Mouse (Mus musculus): ENCODE results near the gene Slc5a2. TPM values are rescaled to one million over a fixed set of nuclear protein-coding genes. Genes with fewer than 3 reads are reported as not detected.

Gene Slc5a2
- polyA plus RNA-seq, 1 experiment from 2014 or later = 0.13 TPM

GRCm38 (mm10) chr7:128237927-128238778 lies 27.3 kb upstream of the Slc5a2 start, which contains the start of gene 9130023H24Rik:
Gene 9130023H24Rik (minus strand): TSS chr7:128238031.
- Histone ChIP-seq H3K27ac (ENCODE audit: low read depth, low read length) (peak within 1 kb of the TSS; percentile 86), H3K36me3 (ENCODE audit: control insufficient read depth, insufficient read depth, low read length) (peaks cover 6% of the 10 kb centered on the region), H3K4me2 (ENCODE audit: low read depth) (peak within 1 kb of the TSS; percentile 92), H3K4me1 (ENCODE audit: control insufficient read depth, insufficient read depth, low read length) (peaks cover 4% of the 10 kb centered on the region; the same call in 1 of the 2 replicates), H3K4me3 (ENCODE audit: low read depth, low read length) (peak within 1 kb of the TSS; percentile 53), H3K9ac (ENCODE audit: low read length) (peak within 1 kb of the TSS; percentile 76), H3K27me3 (ENCODE audit: control insufficient read depth, insufficient read depth, low read length) (no peaks in the 10 kb centered on the region), H3K9me3 (ENCODE audit: control insufficient read depth, low read length) (no peaks in the 10 kb centered on the region)
- peak; percentile 90 for ATAC-seq (ENCODE audit: insufficient read depth, low FRiP score, low TSS enrichment)
- peak; percentile 100 for DNase-seq (ENCODE audit: low spot score)
- WGBS = under 1% methylated on average over 72 of the region's 72 CpGs

DNA sequence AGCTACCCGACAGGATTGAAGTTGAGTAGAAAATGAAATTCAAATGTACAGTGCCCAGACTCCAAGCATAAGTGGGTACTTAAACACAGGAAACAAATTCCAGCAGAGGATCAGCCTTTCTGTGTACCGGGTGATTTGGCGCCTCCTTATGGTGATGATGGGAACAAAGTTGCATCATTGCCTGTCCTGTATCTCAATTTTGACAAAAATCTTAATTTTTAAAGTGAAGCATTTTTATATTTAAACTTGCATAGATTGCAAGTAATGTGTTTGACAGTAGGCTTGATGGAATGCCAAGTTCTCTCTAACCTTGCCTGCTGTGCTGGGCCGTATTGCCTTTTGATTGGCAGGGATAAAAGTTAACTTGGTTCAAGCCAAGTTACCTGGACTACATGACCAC lies 26.5 kb upstream of the Slc5a2 start:
- no peaks in the 10 kb centered on the region for H3K9me3 ChIP-seq (ENCODE audit: control insufficient read depth, low read length)
- H3K27ac ChIP-seq (ENCODE audit: low read depth, low read length) = no peak overlapping the region
- H3K4me2 ChIP-seq (ENCODE audit: low read depth) = peak overlapping the region; percentile 52
- no peak overlapping the region for H3K9ac ChIP-seq (ENCODE audit: low read length)
- peaks cover 6% of the 10 kb centered on the region for H3K36me3 ChIP-seq (ENCODE audit: control insufficient read depth, insufficient read depth, low read length)
- 0 out of 2 replicates have a peak, but pooled peaks have one; percentile 7 for ATAC-seq (ENCODE audit: insufficient read depth, low FRiP score, low TSS enrichment)
- no peaks in the 10 kb centered on the region for H3K27me3 ChIP-seq (ENCODE audit: control insufficient read depth, insufficient read depth, low read length)
- H3K4me3 ChIP-seq (ENCODE audit: low read depth, low read length) = peak overlapping the region; percentile 53; the same call in 1 of the 2 replicates
- H3K4me1 ChIP-seq (ENCODE audit: control insufficient read depth, insufficient read depth, low read length) = peaks cover 4% of the 10 kb centered on the region; the same call in 1 of the 2 replicates
- WGBS = 30% methylated on average over 4 of the region's 4 CpGs
- no peak for DNase-seq (ENCODE audit: low spot score)

DNA sequence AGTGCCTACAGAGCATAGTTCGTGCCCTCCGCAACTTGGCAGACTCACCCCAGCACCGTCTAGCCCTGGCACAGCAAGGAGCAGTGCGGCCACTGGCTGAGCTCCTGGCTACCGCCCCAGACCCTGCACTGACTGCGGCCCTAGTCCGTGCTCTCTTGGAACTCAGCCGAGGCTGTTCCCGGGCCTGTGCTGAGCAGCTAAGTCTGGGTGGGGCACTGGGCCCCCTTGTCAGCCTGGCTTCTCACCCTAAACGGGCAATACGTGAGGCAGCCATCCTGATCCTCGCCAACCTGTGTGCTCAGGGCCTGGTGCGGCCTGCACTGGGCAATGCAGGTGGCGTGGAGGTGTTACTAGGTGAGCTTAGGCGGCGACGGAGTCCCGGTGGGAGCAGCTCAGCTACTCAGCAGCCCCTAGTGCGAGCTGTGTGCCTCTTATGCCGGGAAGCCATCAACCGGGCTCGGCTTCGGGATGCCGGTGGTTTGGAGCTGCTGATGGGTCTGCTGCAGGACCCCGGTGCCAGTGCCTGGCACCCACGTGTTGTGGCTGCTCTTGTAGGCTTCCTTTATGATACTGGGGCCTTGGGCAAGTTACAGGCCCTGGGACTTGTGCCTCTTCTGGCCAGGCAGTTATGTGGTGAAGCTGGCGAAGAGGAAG lies 25.2 kb upstream of the Slc5a2 start:
- Histone ChIP-seq H3K4me2 (ENCODE audit: low read depth) (no peak overlapping the region), H3K4me3 (ENCODE audit: low read depth, low read length) (no peak overlapping the region), H3K4me1 (ENCODE audit: control insufficient read depth, insufficient read depth, low read length) (peaks cover 4% of the 10 kb centered on the region; the same call in 1 of the 2 replicates), H3K27ac (ENCODE audit: low read depth, low read length) (no peak overlapping the region), H3K27me3 (ENCODE audit: control insufficient read depth, insufficient read depth, low read length) (no peaks in the 10 kb centered on the region), H3K36me3 (ENCODE audit: control insufficient read depth, insufficient read depth, low read length) (peaks cover 8% of the 10 kb centered on the region), H3K9me3 (ENCODE audit: control insufficient read depth, low read length) (no peaks in the 10 kb centered on the region), H3K9ac (ENCODE audit: low read length) (no peak overlapping the region)
- WGBS = 96% methylated on average over 27 of the region's 27 CpGs
- no peak for ATAC-seq (ENCODE audit: insufficient read depth, low FRiP score, low TSS enrichment)
- no peak for DNase-seq (ENCODE audit: low spot score)

DNA sequence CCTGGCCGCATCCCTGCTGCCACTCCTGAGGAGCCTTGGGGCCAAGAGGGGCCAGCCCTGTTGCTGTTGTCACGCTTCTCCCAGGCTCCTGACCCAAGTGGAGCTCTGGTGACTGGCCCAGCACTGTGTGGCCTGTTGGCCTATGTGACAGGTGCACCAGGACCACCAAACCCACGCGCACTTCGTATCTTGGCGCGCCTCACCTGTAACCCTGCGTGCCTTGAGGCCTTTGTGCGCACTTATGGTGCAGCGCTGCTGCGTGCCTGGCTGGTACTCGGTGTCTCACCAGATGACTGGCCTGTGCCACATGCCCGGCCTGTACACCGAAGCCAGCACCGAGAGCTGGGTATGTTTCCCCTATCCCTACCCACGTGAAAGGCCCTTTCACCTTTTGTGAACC lies 23.1 kb upstream of the Slc5a2 start:
- Histone ChIP-seq H3K9me3 (ENCODE audit: control insufficient read depth, low read length) (no peaks in the 10 kb centered on the region), H3K4me1 (ENCODE audit: control insufficient read depth, insufficient read depth, low read length) (0 out of 2 replicates have a peak, but pooled peaks cover 3% of the 10 kb centered on the region), H3K4me3 (ENCODE audit: low read depth, low read length) (no peak overlapping the region), H3K9ac (ENCODE audit: low read length) (no peak overlapping the region), H3K27me3 (ENCODE audit: control insufficient read depth, insufficient read depth, low read length) (no peaks in the 10 kb centered on the region), H3K4me2 (ENCODE audit: low read depth) (no peak overlapping the region), H3K36me3 (ENCODE audit: control insufficient read depth, insufficient read depth, low read length) (peaks cover 8% of the 10 kb centered on the region), H3K27ac (ENCODE audit: low read depth, low read length) (no peak overlapping the region)
- 96% methylated on average over 16 of the region's 16 CpGs for WGBS
- ATAC-seq (ENCODE audit: insufficient read depth, low FRiP score, low TSS enrichment) (no peak), DNase-seq (ENCODE audit: low spot score) (no peak)

DNA sequence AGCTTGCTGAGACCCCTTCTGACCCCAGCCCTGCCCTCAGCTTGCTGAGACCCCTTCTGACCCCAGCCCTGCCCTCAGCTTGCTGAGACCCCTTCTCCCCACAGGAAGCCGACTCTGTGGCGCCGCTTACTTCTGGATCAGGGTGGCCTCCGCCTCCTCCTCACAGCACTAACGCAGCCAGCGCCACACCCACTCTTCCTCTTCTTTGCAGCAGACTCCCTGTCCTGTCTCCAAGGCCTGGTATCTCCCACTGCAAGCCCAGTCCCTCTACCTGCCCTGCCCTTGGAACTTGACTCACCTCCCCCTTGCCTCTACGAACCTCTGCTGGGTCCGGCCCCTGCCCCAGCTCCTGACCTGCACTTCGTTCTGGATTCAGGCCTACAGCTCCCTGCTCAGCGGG lies 21.5 kb upstream of the Slc5a2 start:
- no peak for ATAC-seq (ENCODE audit: insufficient read depth, low FRiP score, low TSS enrichment)

GRCm38 (mm10) chr7:128244410-128245025 lies 20.9 kb upstream of the Slc5a2 start:
- DNase-seq (ENCODE audit: low spot score) = no peak
- H3K9ac ChIP-seq (ENCODE audit: low read length) = 0 out of 2 replicates have a peak overlapping the region, but pooled peaks have one; percentile 15
- no peak overlapping the region for H3K27ac ChIP-seq (ENCODE audit: low read depth, low read length)
- no peak overlapping the region for H3K4me2 ChIP-seq (ENCODE audit: low read depth)
- H3K4me1 ChIP-seq (ENCODE audit: control insufficient read depth, insufficient read depth, low read length) = peaks cover 7% of the 10 kb centered on the region; the same call in 1 of the 2 replicates
- ATAC-seq (ENCODE audit: insufficient read depth, low FRiP score, low TSS enrichment) = no peak
- WGBS = 88% methylated on average over 18 of the region's 18 CpGs
- no peaks in the 10 kb centered on the region for H3K9me3 ChIP-seq (ENCODE audit: control insufficient read depth, low read length)
- H3K27me3 ChIP-seq (ENCODE audit: control insufficient read depth, insufficient read depth, low read length) = no peaks in the 10 kb centered on the region
- H3K4me3 ChIP-seq (ENCODE audit: low read depth, low read length) = no peak overlapping the region
- H3K36me3 ChIP-seq (ENCODE audit: control insufficient read depth, insufficient read depth, low read length) = peaks cover 8% of the 10 kb centered on the region

More for the DNA sequence above, 21.5 kb upstream of the Slc5a2 start:
- Histone ChIP-seq H3K4me2 (ENCODE audit: low read depth) (no peak overlapping the region), H3K9ac (ENCODE audit: low read length) (0 out of 2 replicates have a peak overlapping the region, but pooled peaks have one; percentile 15), H3K27ac (ENCODE audit: low read depth, low read length) (no peak overlapping the region), H3K4me3 (ENCODE audit: low read depth, low read length) (no peak overlapping the region), H3K27me3 (ENCODE audit: control insufficient read depth, insufficient read depth, low read length) (no peaks in the 10 kb centered on the region), H3K4me1 (ENCODE audit: control insufficient read depth, insufficient read depth, low read length) (peaks cover 7% of the 10 kb centered on the region; the same call in 1 of the 2 replicates), H3K9me3 (ENCODE audit: control insufficient read depth, low read length) (no peaks in the 10 kb centered on the region), H3K36me3 (ENCODE audit: control insufficient read depth, insufficient read depth, low read length) (peaks cover 8% of the 10 kb centered on the region)
- 52% methylated on average over 10 of the region's 10 CpGs for WGBS
- no peak for DNase-seq (ENCODE audit: low spot score)

GRCm38 (mm10) chr7:128245547-128245946 lies 19.9 kb upstream of the Slc5a2 start:
- H3K4me3 ChIP-seq (ENCODE audit: low read depth, low read length) = no peak overlapping the region
- WGBS = 92% methylated on average over 4 of the region's 4 CpGs
- peaks cover 7% of the 10 kb centered on the region; the same call in 1 of the 2 replicates for H3K4me1 ChIP-seq (ENCODE audit: control insufficient read depth, insufficient read depth, low read length)
- H3K9me3 ChIP-seq (ENCODE audit: control insufficient read depth, low read length) = no peaks in the 10 kb centered on the region
- H3K27ac ChIP-seq (ENCODE audit: low read depth, low read length) = no peak overlapping the region
- H3K9ac ChIP-seq (ENCODE audit: low read length) = no peak overlapping the region
- no peak overlapping the region for H3K4me2 ChIP-seq (ENCODE audit: low read depth)
- ATAC-seq (ENCODE audit: insufficient read depth, low FRiP score, low TSS enrichment) (no peak), DNase-seq (ENCODE audit: low spot score) (no peak)
- peaks cover 5% of the 10 kb centered on the region for H3K36me3 ChIP-seq (ENCODE audit: control insufficient read depth, insufficient read depth, low read length)
- H3K27me3 ChIP-seq (ENCODE audit: control insufficient read depth, insufficient read depth, low read length) = no peaks in the 10 kb centered on the region
